ENCODE assay signal across 23 mouse cellular contexts in the genomic region with DNA sequence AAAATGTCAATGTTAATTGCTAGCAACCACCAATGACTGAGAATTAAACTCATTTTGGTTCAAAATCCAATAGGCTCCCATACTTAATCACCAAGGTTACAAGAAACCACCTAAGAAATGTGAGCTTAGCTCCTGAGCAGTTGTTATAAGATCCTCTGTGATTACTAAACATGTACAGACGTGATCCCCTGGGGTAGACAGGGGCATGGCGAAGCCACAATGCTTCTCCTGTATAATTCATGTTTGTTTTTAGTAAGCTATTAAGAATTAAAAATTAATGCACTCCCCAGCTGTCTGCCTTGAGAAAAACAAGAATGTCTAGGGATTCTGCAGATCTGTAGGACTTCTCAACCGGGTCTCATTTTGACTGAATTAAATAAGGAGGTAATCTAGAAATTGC.
DNase-seq lines count a peak whose midpoint lies in the region; ATAC-seq lines count a peak whose summit lies in the region.
"Had no signal": no experiment of that assay in that cellular context is flagged by ENCODE, and none has a peak within 500 bp of the region (broad histone marks: within the 10 kb centered on the region; RNA-seq: fewer than 3 reads in every experiment).

No protein-coding gene starts in this region.

- WGBS in midbrain, embryonic 11.5 days: 59% methylated on average over 3 of the region's 3 CpGs
- WGBS in midbrain, embryonic 10.5 days: 78% methylated on average over 3 of the region's 3 CpGs
- 60% methylated on average over 3 of the region's 3 CpGs for WGBS in neural tube, embryonic 13.5 days
- 50% methylated on average over 3 of the region's 3 CpGs for WGBS in embryonic facial prominence, embryonic 14.5 days

- no peaks in the 10 kb centered on the region for H3K36me3 ChIP-seq in midbrain, embryonic 11.5 days (ENCODE audit: control insufficient read depth, insufficient read depth, low read length)
- no peaks in the 10 kb centered on the region for H3K36me3 ChIP-seq in midbrain, embryonic 10.5 days
- no peaks in the 10 kb centered on the region for H3K36me3 ChIP-seq in neural tube, embryonic 13.5 days
- H3K36me3 ChIP-seq in embryonic facial prominence, embryonic 14.5 days (ENCODE audit: control insufficient read depth, insufficient read depth, low read length): no peaks in the 10 kb centered on the region
- H3K36me3 ChIP-seq: embryonic facial prominence, embryonic 12.5 days; embryonic facial prominence, embryonic 15.5 days; forebrain, embryonic 10.5 days; forebrain, embryonic 12.5 days had no signal

- ATAC-seq in midbrain, embryonic 11.5 days (ENCODE audit: low FRiP score): peak; percentile 44; the same call in 1 of the 2 replicates
- ATAC-seq in neural tube, embryonic 13.5 days (ENCODE audit: low read depth): peak; percentile 27; the same call in 1 of the 2 replicates
- ATAC-seq in embryonic facial prominence, embryonic 14.5 days (ENCODE audit: low read depth): peak; percentile 79
- ATAC-seq: forebrain, embryonic 14.5 days; forebrain, embryonic 16.5 days had no signal

- DNase-seq in midbrain, embryonic 11.5 days (ENCODE audit: low spot score, missing footprints): no peak
- no peak for DNase-seq in midbrain, embryonic 10.5 days (ENCODE audit: low spot score)
- DNase-seq in neural tube, embryonic 10.5 days (ENCODE audit: extremely low spot score, low spot score): no peak
- peak; percentile 56 for DNase-seq in retina, embryonic 14.5 days (ENCODE audit: low spot score)
- DNase-seq in retina, postnatal 1 day: no peak
- DNase-seq in embryonic facial prominence, embryonic 14.5 days (ENCODE audit: low spot score): peak; percentile 55
- DNase-seq in thymus, adult 18-20 months: no peak
- DNase-seq: adrenal gland, adult 2 months; adrenal gland, postnatal 10 days; adrenal gland, postnatal 25 days; cerebellum, adult 11-12 months; cerebellum, adult 2 months; cerebellum, adult 9-10 months; cerebellum, postnatal 10 days; cerebellum, postnatal 25 days had no signal

- H3K27me3 ChIP-seq in midbrain, embryonic 11.5 days (ENCODE audit: control insufficient read depth, insufficient read depth, low read length): no peaks in the 10 kb centered on the region
- H3K27me3 ChIP-seq in midbrain, embryonic 10.5 days (ENCODE audit: low read depth, poor library complexity, severe bottlenecking): no peaks in the 10 kb centered on the region
- H3K27me3 ChIP-seq in neural tube, embryonic 13.5 days: no peaks in the 10 kb centered on the region
- no peaks in the 10 kb centered on the region for H3K27me3 ChIP-seq in embryonic facial prominence, embryonic 14.5 days (replicated peaks; ENCODE audit: control insufficient read depth, insufficient read depth, low read length)
- H3K27me3 ChIP-seq: embryonic facial prominence, embryonic 12.5 days; embryonic facial prominence, embryonic 15.5 days; forebrain, embryonic 12.5 days had no signal

- no peaks in the 10 kb centered on the region for H3K4me1 ChIP-seq in midbrain, embryonic 11.5 days (ENCODE audit: control insufficient read depth, insufficient read depth, low read length)
- H3K4me1 ChIP-seq in midbrain, embryonic 10.5 days: no peaks in the 10 kb centered on the region
- H3K4me1 ChIP-seq in neural tube, embryonic 13.5 days (replicated peaks): no peaks in the 10 kb centered on the region
- no peaks in the 10 kb centered on the region for H3K4me1 ChIP-seq in embryonic facial prominence, embryonic 14.5 days (ENCODE audit: control insufficient read depth, insufficient read depth, low read length)
- H3K4me1 ChIP-seq: embryonic facial prominence, embryonic 15.5 days; forebrain, embryonic 10.5 days; forebrain, embryonic 12.5 days had no signal

- H3K4me2 ChIP-seq in midbrain, embryonic 11.5 days: no peak overlapping the region
- no peak overlapping the region for H3K4me2 ChIP-seq in neural tube, embryonic 13.5 days
- H3K4me2 ChIP-seq in embryonic facial prominence, embryonic 14.5 days (ENCODE audit: low read depth, low read length): no peak overlapping the region
- H3K4me2 ChIP-seq: embryonic facial prominence, embryonic 12.5 days; embryonic facial prominence, embryonic 15.5 days; forebrain, embryonic 12.5 days had no signal

- H3K27ac ChIP-seq in midbrain, embryonic 11.5 days (ENCODE audit: low read depth, low read length): no peak overlapping the region
- no peak overlapping the region for H3K27ac ChIP-seq in midbrain, embryonic 10.5 days (replicated peaks)
- no peak overlapping the region for H3K27ac ChIP-seq in neural tube, embryonic 13.5 days (replicated peaks)
- H3K27ac ChIP-seq in embryonic facial prominence, embryonic 14.5 days (replicated peaks; ENCODE audit: low read depth, low read length): no peak overlapping the region
- H3K27ac ChIP-seq: embryonic facial prominence, embryonic 12.5 days; embryonic facial prominence, embryonic 15.5 days; forebrain, embryonic 10.5 days; forebrain, embryonic 12.5 days had no signal

- no peaks in the 10 kb centered on the region for H3K9me3 ChIP-seq in midbrain, embryonic 11.5 days (ENCODE audit: control insufficient read depth, low read length)
- H3K9me3 ChIP-seq in midbrain, embryonic 10.5 days (replicated peaks): no peaks in the 10 kb centered on the region
- no peaks in the 10 kb centered on the region for H3K9me3 ChIP-seq in neural tube, embryonic 13.5 days
- no peaks in the 10 kb centered on the region for H3K9me3 ChIP-seq in embryonic facial prominence, embryonic 14.5 days (ENCODE audit: control insufficient read depth, low read length)
- H3K9me3 ChIP-seq: embryonic facial prominence, embryonic 12.5 days; embryonic facial prominence, embryonic 15.5 days; forebrain, embryonic 10.5 days; forebrain, embryonic 12.5 days had no signal

- H3K4me3 ChIP-seq in midbrain, embryonic 11.5 days (ENCODE audit: low read depth, low read length): no peak overlapping the region
- H3K4me3 ChIP-seq in midbrain, embryonic 10.5 days: no peak overlapping the region
- no peak overlapping the region for H3K4me3 ChIP-seq in neural tube, embryonic 13.5 days
- no peak overlapping the region for H3K4me3 ChIP-seq in embryonic facial prominence, embryonic 14.5 days (ENCODE audit: low read depth, low read length)
- H3K4me3 ChIP-seq: embryonic facial prominence, embryonic 12.5 days; embryonic facial prominence, embryonic 15.5 days; erythroblast, embryonic 14.5 days; forebrain, embryonic 10.5 days; forebrain, embryonic 12.5 days had no signal

- no peak overlapping the region for H3K9ac ChIP-seq in midbrain, embryonic 11.5 days (ENCODE audit: low read length)
- no peak overlapping the region for H3K9ac ChIP-seq in neural tube, embryonic 13.5 days
- H3K9ac ChIP-seq in embryonic facial prominence, embryonic 14.5 days (ENCODE audit: low read depth, low read length): no peak overlapping the region
- H3K9ac ChIP-seq: embryonic facial prominence, embryonic 12.5 days; embryonic facial prominence, embryonic 15.5 days; forebrain, embryonic 12.5 days had no signal

Comparison
In these comparisons a context has a peak if more than half of its experiments do, and no peak if none do; other contexts are left out.
1. DNase-seq: peak in retina, embryonic 14.5 days (single experiment) and embryonic facial prominence, embryonic 14.5 days (single experiment); none in midbrain, embryonic 11.5 days (single experiment), midbrain, embryonic 10.5 days (single experiment), neural tube, embryonic 10.5 days (single experiment), retina, postnatal 1 day (single experiment) and thymus, adult 18-20 months (0 of 2).
2. ATAC-seq: peak in every context shown above with its lines; median percentile 79 in embryonic facial prominence, embryonic 14.5 days; 44 in midbrain, embryonic 11.5 days; 27 in neural tube, embryonic 13.5 days.